13 mouse cellular contexts compared by ENCODE assay signal in genomic region chr5:51478319-51478994, GRCm38 (mm10).
A peak's percentile ranks its signal among the peaks of the same experiment; 100 is the strongest.
DNase-seq lines count a peak whose midpoint lies in the region; ATAC-seq and TF ChIP-seq lines count a peak whose summit lies in the region.
"Had no signal": no experiment of that assay in that cellular context is flagged by ENCODE, and none has a peak within 500 bp of the region (broad histone marks: within the 10 kb centered on the region; RNA-seq: fewer than 3 reads in every experiment).

No protein-coding gene starts in this region.

- no peak overlapping the region for H3K4me3 ChIP-seq in hindbrain, embryonic 11.5 days (ENCODE audit: low read depth, low read length)
- no peak overlapping the region for H3K4me3 ChIP-seq in hindbrain, embryonic 14.5 days (replicated peaks; ENCODE audit: low read length)
- H3K4me3 ChIP-seq in lung, postnatal 0 days (ENCODE audit: low read depth, low read length), result no peak overlapping the region
- no peak overlapping the region for H3K4me3 ChIP-seq in intestine, embryonic 15.5 days (replicated peaks)
- no peak overlapping the region for H3K4me3 ChIP-seq in neural tube, embryonic 14.5 days (ENCODE audit: low read depth, low read length)
- H3K4me3 ChIP-seq: left cerebral cortex, adult 2 months; megakaryocyte, embryonic 14.5 days had no signal

- no peak for TF ChIP-seq CTCF in lung, postnatal 0 days (IDR thresholded peaks at IDR 0.05)

- ATAC-seq in hindbrain, embryonic 11.5 days (ENCODE audit: low FRiP score), result peak; percentile 45; the same call in 1 of the 2 replicates
- ATAC-seq in hindbrain, embryonic 14.5 days (ENCODE audit: low FRiP score), result no peak
- peak; percentile 19; the same call in 1 of the 2 replicates for ATAC-seq in lung, postnatal 0 days
- ATAC-seq in intestine, embryonic 15.5 days, result peak; percentile 70
- peak; percentile 81 for ATAC-seq in neural tube, embryonic 14.5 days (ENCODE audit: low read depth)
- ATAC-seq: inflammation-experienced regulatory T-cells, adult 6 months had no signal

- no peak for DNase-seq in hindbrain, embryonic 11.5 days (ENCODE audit: low spot score)
- DNase-seq in hindbrain, embryonic 14.5 days (ENCODE audit: low spot score), result no peak
- DNase-seq in lung, postnatal 0 days (ENCODE audit: low spot score), result peak; percentile 39
- DNase-seq in lung, postnatal 25 days (ENCODE audit: low spot score), result no peak
- DNase-seq in left cerebral cortex, adult 8-10 months (ENCODE audit: low spot score in 2 of 2), result no peak
- DNase-seq in ovary, postnatal 14 days (ENCODE audit: low spot score), result no peak
- DNase-seq: cerebellum, postnatal 25 days; thymus, postnatal 4 days had no signal

- no peak overlapping the region for H3K4me2 ChIP-seq in hindbrain, embryonic 11.5 days (replicated peaks; ENCODE audit: low read depth, low read length)
- H3K4me2 ChIP-seq in hindbrain, embryonic 14.5 days (replicated peaks), result no peak overlapping the region
- H3K4me2 ChIP-seq in lung, postnatal 0 days (replicated peaks; ENCODE audit: low read depth, low read length), result no peak overlapping the region
- H3K4me2 ChIP-seq in intestine, embryonic 15.5 days (replicated peaks), result 0 out of 2 replicates have a peak overlapping the region, but pooled peaks have one; percentile 4
- H3K4me2 ChIP-seq in neural tube, embryonic 14.5 days (ENCODE audit: low read depth, low read length), result no peak overlapping the region

- H3K36me3 ChIP-seq in hindbrain, embryonic 11.5 days (ENCODE audit: control insufficient read depth, insufficient read depth, low read length), result no peaks in the 10 kb centered on the region
- peaks cover 4% of the 10 kb centered on the region; the same call in 1 of the 2 replicates for H3K36me3 ChIP-seq in hindbrain, embryonic 14.5 days (replicated peaks; ENCODE audit: control insufficient read depth, insufficient read depth)
- H3K36me3 ChIP-seq in lung, postnatal 0 days (ENCODE audit: insufficient read depth, low read length), result no peaks in the 10 kb centered on the region
- H3K36me3 ChIP-seq in intestine, embryonic 15.5 days, result no peaks in the 10 kb centered on the region
- H3K36me3 ChIP-seq in neural tube, embryonic 14.5 days (ENCODE audit: control insufficient read depth, insufficient read depth, low read length), result no peaks in the 10 kb centered on the region

- no peak overlapping the region for H3K27ac ChIP-seq in hindbrain, embryonic 11.5 days (ENCODE audit: low read depth, low read length)
- no peak overlapping the region for H3K27ac ChIP-seq in hindbrain, embryonic 14.5 days
- H3K27ac ChIP-seq in lung, postnatal 0 days (ENCODE audit: low read length), result no peak overlapping the region
- no peak overlapping the region for H3K27ac ChIP-seq in intestine, embryonic 15.5 days
- H3K27ac ChIP-seq in neural tube, embryonic 14.5 days (ENCODE audit: low read depth, low read length), result no peak overlapping the region
- H3K27ac ChIP-seq: left cerebral cortex, adult 2 months had no signal

- H3K27me3 ChIP-seq in hindbrain, embryonic 11.5 days (ENCODE audit: control insufficient read depth, insufficient read depth, low read length), result no peaks in the 10 kb centered on the region
- H3K27me3 ChIP-seq in hindbrain, embryonic 14.5 days (ENCODE audit: control insufficient read depth, insufficient read depth, low read length), result no peaks in the 10 kb centered on the region; the same call in 1 of the 2 replicates
- H3K27me3 ChIP-seq in lung, postnatal 0 days (replicated peaks; ENCODE audit: insufficient read depth, low read length), result no peaks in the 10 kb centered on the region
- no peaks in the 10 kb centered on the region for H3K27me3 ChIP-seq in intestine, embryonic 15.5 days (replicated peaks)
- no peaks in the 10 kb centered on the region; the same call in 1 of the 2 replicates for H3K27me3 ChIP-seq in neural tube, embryonic 14.5 days (ENCODE audit: control insufficient read depth, insufficient read depth, low read length)
- H3K27me3 ChIP-seq: megakaryocyte, embryonic 14.5 days had no signal

- H3K4me1 ChIP-seq in hindbrain, embryonic 11.5 days (replicated peaks; ENCODE audit: control insufficient read depth, insufficient read depth, low read length), result no peaks in the 10 kb centered on the region
- H3K4me1 ChIP-seq in hindbrain, embryonic 14.5 days (replicated peaks; ENCODE audit: control insufficient read depth, insufficient read depth, low read length), result peaks cover 6% of the 10 kb centered on the region; the same call in 1 of the 2 replicates
- no peaks in the 10 kb centered on the region for H3K4me1 ChIP-seq in lung, postnatal 0 days (ENCODE audit: insufficient read depth, low read depth, low read length)
- peaks cover 4% of the 10 kb centered on the region; the same call in 1 of the 2 replicates for H3K4me1 ChIP-seq in intestine, embryonic 15.5 days (replicated peaks)
- 0 out of 2 replicates have a peak, but pooled peaks cover 3% of the 10 kb centered on the region for H3K4me1 ChIP-seq in neural tube, embryonic 14.5 days (ENCODE audit: control insufficient read depth, insufficient read depth, low read length)
- H3K4me1 ChIP-seq: megakaryocyte, embryonic 14.5 days had no signal

- TF ChIP-seq EP300 in lung, postnatal 0 days (IDR thresholded peaks at IDR 0.05), result no peak

- H3K9ac ChIP-seq in hindbrain, embryonic 11.5 days (ENCODE audit: low read depth, low read length), result no peak overlapping the region
- H3K9ac ChIP-seq in hindbrain, embryonic 14.5 days, result no peak overlapping the region
- no peak overlapping the region for H3K9ac ChIP-seq in lung, postnatal 0 days (replicated peaks; ENCODE audit: low read depth)
- no peak overlapping the region for H3K9ac ChIP-seq in intestine, embryonic 15.5 days
- no peak overlapping the region for H3K9ac ChIP-seq in neural tube, embryonic 14.5 days (replicated peaks; ENCODE audit: low read depth, low read length)

- WGBS in hindbrain, embryonic 11.5 days, result 41% methylated on average over 7 of the region's 7 CpGs
- 28% methylated on average over 7 of the region's 7 CpGs for WGBS in hindbrain, embryonic 14.5 days
- 24% methylated on average over 7 of the region's 7 CpGs for WGBS in lung, postnatal 0 days
- WGBS in intestine, embryonic 15.5 days, result 16% methylated on average over 7 of the region's 7 CpGs
- WGBS in neural tube, embryonic 14.5 days, result 3% methylated on average over 7 of the region's 7 CpGs

- no peaks in the 10 kb centered on the region for H3K9me3 ChIP-seq in hindbrain, embryonic 11.5 days (ENCODE audit: control insufficient read depth, low read length)
- H3K9me3 ChIP-seq in hindbrain, embryonic 14.5 days (ENCODE audit: control insufficient read depth, low read length), result no peaks in the 10 kb centered on the region
- H3K9me3 ChIP-seq in lung, postnatal 0 days (ENCODE audit: low read length), result no peaks in the 10 kb centered on the region
- H3K9me3 ChIP-seq in intestine, embryonic 15.5 days, result no peaks in the 10 kb centered on the region
- no peaks in the 10 kb centered on the region for H3K9me3 ChIP-seq in neural tube, embryonic 14.5 days (ENCODE audit: control insufficient read depth, low read length)
